Mouse (Mus musculus) regulatory T cell (primary cell): ENCODE measurements around the gene Pnmt.

Source experiments
- in situ Hi-C: fragments of 300-600 bp; cut with MboI, MseI; formaldehyde crosslinking; loops from one replicate; pipeline ENCODE4 v1.15.1; 2025; ENCODE audit warnings: high pct_unique_total_duplicates

Gene Pnmt

GRCm38 (mm10) chr11:98383261-98384030, 2.8 kb upstream of the Pnmt start, which contains the start of gene Tcap:
Tcap (plus strand) TSS chr11:98383811.
- in situ Hi-C loops, result no loop called here

GRCm38 (mm10) chr11:98384216-98384615, 2.0 kb upstream of the Pnmt start:
- in situ Hi-C loops, result no loop called here

GRCm38 (mm10) chr11:98384721-98385637, 1.3 kb upstream of the Pnmt start:
- in situ Hi-C loops, result loop anchor here (5.0 kb wide), 2 partner anchors 47 to 268 kb away; no protein-coding TSS in a partner anchor

- in situ Hi-C loops, result loop anchor here (5.0 kb wide), 2 partner anchors 46 to 269 kb away; no protein-coding TSS in a partner anchor
These were observed 346 bp downstream of the Pnmt start for GRCm38 (mm10) chr11:98386596-98386995.

GRCm38 (mm10) chr11:98387056-98387577, 867 bp downstream of the Pnmt start:
- in situ Hi-C loops, result loop anchor here (5.0 kb wide), 2 partner anchors 45 to 270 kb away; no protein-coding TSS in a partner anchor

- in situ Hi-C loops, result loop anchor here (5.0 kb wide), 2 partner anchors 44 to 271 kb away; no protein-coding TSS in a partner anchor
These were observed 2.0 kb downstream of the Pnmt start for GRCm38 (mm10) chr11:98388282-98388681.

- in situ Hi-C loops, result loop anchor here (5.0 kb wide), 2 partner anchors 43 to 272 kb away; no protein-coding TSS in a partner anchor
These were observed 3.1 kb downstream of the Pnmt start for GRCm38 (mm10) chr11:98389221-98389780.

- in situ Hi-C loops, result no loop called here
These were observed 3.9 kb downstream of the Pnmt start for GRCm38 (mm10) chr11:98390141-98390540.

- in situ Hi-C loops, result no loop called here
These were observed 5.8 kb downstream of the Pnmt start for GRCm38 (mm10) chr11:98392034-98392433.

- in situ Hi-C loops, result no loop called here
These were observed 6.4 kb downstream of the Pnmt start for GRCm38 (mm10) chr11:98392645-98393044.

- in situ Hi-C loops, result no loop called here
These were observed 7.1 kb downstream of the Pnmt start for GRCm38 (mm10) chr11:98393317-98393716.

GRCm38 (mm10) chr11:98394301-98394700, 8.1 kb downstream of the Pnmt start:
- in situ Hi-C loops, result no loop called here

GRCm38 (mm10) chr11:98395041-98395440, 8.8 kb downstream of the Pnmt start:
- in situ Hi-C loops, result no loop called here

GRCm38 (mm10) chr11:98397946-98398345, 11.7 kb downstream of the Pnmt start:
- in situ Hi-C loops, result no loop called here

- in situ Hi-C loops, result no loop called here
These were observed 14.0 kb downstream of the Pnmt start, which contains the start of gene Pgap3 for GRCm38 (mm10) chr11:98400161-98400726. Pgap3 (minus strand) TSS chr11:98400490.

GRCm38 (mm10) chr11:98400816-98401215, 14.6 kb downstream of the Pnmt start:
- in situ Hi-C loops, result no loop called here

- in situ Hi-C loops, result no loop called here
These were observed 20.4 kb downstream of the Pnmt start for GRCm38 (mm10) chr11:98406621-98407020.

- in situ Hi-C loops, result no loop called here
These were observed 22.6 kb downstream of the Pnmt start for GRCm38 (mm10) chr11:98408872-98409271.

- in situ Hi-C loops, result no loop called here
These were observed 23.1 kb downstream of the Pnmt start for GRCm38 (mm10) chr11:98409341-98409822.

- in situ Hi-C loops, result no loop called here
These were observed 26.1 kb downstream of the Pnmt start, which contains the start of gene Erbb2 for GRCm38 (mm10) chr11:98412273-98412796. Erbb2 (plus strand) TSS chr11:98412470.
